Mouse (Mus musculus): ENCODE data around the gene Axin2. TPM values are rescaled to one million over a fixed set of nuclear protein-coding genes. Genes with fewer than 3 reads are reported as not detected.

Gene Axin2
- polyA plus RNA-seq, 1 experiment, result not detected

DNA sequence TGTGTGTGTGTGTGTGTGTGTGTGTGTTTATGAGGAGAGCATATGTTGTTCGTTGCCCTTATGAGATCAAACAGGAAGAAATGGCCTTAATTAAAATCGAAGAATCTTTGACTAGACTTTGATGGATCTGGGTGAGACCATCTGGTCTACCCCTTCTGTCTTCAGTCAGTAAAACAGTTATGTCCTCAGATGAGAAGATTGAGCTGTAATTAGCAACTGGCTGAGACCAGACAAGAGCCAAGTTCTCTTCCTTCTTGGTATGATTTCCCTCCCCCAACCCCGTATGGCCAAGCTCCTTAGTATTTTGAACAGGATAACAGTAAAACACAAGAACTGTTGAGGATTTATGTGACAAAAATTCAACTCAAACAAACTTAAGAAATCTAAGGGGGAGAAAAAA is 67.1 kb downstream of the Axin2 start:
- peaks cover 2% of the 10 kb centered on the region; the same call in 1 of the 2 replicates for H3K4me1 ChIP-seq (ENCODE audit: control insufficient read depth, insufficient read depth, low read length)

DNA sequence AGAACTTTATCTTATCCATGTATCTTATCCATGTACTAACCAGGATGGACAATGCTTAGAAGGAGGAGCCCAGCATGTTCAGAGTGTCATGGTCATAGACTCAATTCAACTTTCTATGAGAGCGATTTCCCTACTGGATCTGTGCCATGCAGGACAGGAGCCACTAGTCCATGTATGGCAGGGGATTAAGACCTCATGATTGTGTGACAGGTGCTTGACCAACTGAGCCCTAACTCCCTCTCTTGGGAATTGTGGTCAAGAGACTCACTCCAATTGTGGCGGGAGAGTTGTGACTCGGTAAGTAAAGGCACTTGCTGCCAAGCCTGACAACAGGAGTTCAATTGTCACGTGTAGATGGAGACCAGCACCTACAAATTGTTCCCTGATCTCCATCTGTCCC is 67.6 kb downstream of the Axin2 start:
- TF ChIP-seq POLR2A (IDR thresholded peaks at IDR 0.05; ENCODE audit: insufficient read depth, low read depth, low read length) (no peak), CTCF (IDR thresholded peaks at IDR 0.05; ENCODE audit: insufficient read depth, low read depth, low read length) (no peak)
- WGBS, result 93% methylated on average over 4 of the region's 4 CpGs

More for the DNA sequence above, 67.1 kb downstream of the Axin2 start:
- no peak overlapping the region for H3K4me3 ChIP-seq (ENCODE audit: insufficient read depth, low read depth, low read length)
- H3K27ac ChIP-seq (ENCODE audit: insufficient read depth, low read depth, low read length), result no peak overlapping the region
- WGBS, result 74% methylated on average over 3 of the region's 3 CpGs
- TF ChIP-seq CTCF (IDR thresholded peaks at IDR 0.05; ENCODE audit: insufficient read depth, low read depth, low read length), result no peak
- no peak for TF ChIP-seq POLR2A (IDR thresholded peaks at IDR 0.05; ENCODE audit: insufficient read depth, low read depth, low read length)

DNA sequence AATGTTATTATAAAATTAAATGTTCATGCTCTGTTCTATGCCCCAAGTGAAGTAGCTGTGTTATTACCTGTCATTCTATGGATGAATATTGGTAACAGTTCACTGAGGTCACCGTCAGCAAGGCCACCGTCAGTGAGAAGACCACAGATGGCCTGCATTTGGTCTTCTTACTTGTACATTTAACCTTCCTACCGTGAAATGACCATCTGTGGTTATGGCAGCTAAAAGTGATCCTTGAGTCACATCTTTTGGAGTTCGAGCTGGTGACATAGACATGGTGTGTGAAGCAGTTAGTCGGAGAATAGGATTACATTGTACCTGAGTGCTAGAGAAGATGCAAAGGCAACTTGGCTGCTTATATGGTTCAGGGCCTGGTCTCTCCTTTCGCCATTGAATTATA is 68.1 kb downstream of the Axin2 start:
- WGBS, result 98% methylated on average over 6 of the region's 6 CpGs
- no peak overlapping the region for H3K27ac ChIP-seq (ENCODE audit: insufficient read depth, low read depth, low read length)
- no peak overlapping the region for H3K4me3 ChIP-seq (ENCODE audit: insufficient read depth, low read depth, low read length)
- TF ChIP-seq CTCF (IDR thresholded peaks at IDR 0.05; ENCODE audit: insufficient read depth, low read depth, low read length), result no peak
- no peak for TF ChIP-seq POLR2A (IDR thresholded peaks at IDR 0.05; ENCODE audit: insufficient read depth, low read depth, low read length)
- H3K4me1 ChIP-seq (ENCODE audit: control insufficient read depth, insufficient read depth, low read length), result peaks cover 3% of the 10 kb centered on the region; the same call in 1 of the 2 replicates

More for the DNA sequence above, 67.6 kb downstream of the Axin2 start:
- Histone ChIP-seq H3K4me3 (ENCODE audit: insufficient read depth, low read depth, low read length) (no peak overlapping the region), H3K4me1 (ENCODE audit: control insufficient read depth, insufficient read depth, low read length) (peaks cover 3% of the 10 kb centered on the region; the same call in 1 of the 2 replicates), H3K27ac (ENCODE audit: insufficient read depth, low read depth, low read length) (no peak overlapping the region)

DNA sequence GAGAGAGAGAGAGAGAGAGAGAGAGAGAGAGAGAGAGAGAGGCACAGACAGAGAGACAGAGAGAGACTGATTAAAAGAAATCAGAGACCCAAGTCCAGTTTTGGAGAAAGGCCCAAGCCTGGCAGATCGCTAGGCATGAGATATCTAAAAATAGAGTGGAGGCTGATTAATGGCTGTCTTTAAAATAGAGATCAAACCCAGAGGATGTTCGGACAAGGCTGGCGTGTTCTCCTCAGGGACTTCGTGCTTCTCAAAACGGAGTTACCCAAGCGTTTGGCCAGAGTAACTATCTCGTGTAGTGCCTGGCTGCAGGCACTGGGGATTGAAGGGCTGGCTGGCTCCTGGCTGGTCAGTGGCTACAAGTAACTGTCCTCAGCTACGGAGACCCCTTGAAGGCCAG is 69.8 kb downstream of the Axin2 start:
- H3K4me3 ChIP-seq (ENCODE audit: insufficient read depth, low read depth, low read length), result no peak overlapping the region
- 76% methylated on average over 8 of the region's 8 CpGs for WGBS
- H3K4me1 ChIP-seq (ENCODE audit: control insufficient read depth, insufficient read depth, low read length), result peaks cover 3% of the 10 kb centered on the region; the same call in 1 of the 2 replicates
- no peak overlapping the region for H3K27ac ChIP-seq (ENCODE audit: insufficient read depth, low read depth, low read length)
- TF ChIP-seq CTCF (IDR thresholded peaks at IDR 0.05; ENCODE audit: insufficient read depth, low read depth, low read length) (no peak), POLR2A (IDR thresholded peaks at IDR 0.05; ENCODE audit: insufficient read depth, low read depth, low read length) (no peak)

DNA sequence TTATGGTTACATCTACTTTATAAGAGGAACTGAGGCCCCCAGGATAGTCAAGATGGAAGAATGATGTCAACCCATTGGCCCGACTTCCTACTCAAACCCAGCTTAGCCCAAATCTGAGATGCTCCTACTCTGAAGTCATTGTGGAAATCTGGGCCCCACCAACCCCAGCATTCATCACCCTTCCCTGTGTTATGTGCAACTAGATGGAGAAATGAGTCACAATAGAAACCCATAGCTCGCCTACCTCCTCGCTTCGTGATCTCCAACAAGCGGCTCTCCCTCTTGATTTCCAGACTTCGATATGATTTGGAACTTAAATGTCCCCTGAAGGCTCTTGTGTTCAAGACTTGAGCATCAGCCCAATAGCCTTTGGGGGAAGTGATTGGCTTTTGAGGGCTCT is 73.3 kb downstream of the Axin2 start:
- TF ChIP-seq CTCF (IDR thresholded peaks at IDR 0.05; ENCODE audit: insufficient read depth, low read depth, low read length), result no peak
- no peak for TF ChIP-seq POLR2A (IDR thresholded peaks at IDR 0.05; ENCODE audit: insufficient read depth, low read depth, low read length)

DNA sequence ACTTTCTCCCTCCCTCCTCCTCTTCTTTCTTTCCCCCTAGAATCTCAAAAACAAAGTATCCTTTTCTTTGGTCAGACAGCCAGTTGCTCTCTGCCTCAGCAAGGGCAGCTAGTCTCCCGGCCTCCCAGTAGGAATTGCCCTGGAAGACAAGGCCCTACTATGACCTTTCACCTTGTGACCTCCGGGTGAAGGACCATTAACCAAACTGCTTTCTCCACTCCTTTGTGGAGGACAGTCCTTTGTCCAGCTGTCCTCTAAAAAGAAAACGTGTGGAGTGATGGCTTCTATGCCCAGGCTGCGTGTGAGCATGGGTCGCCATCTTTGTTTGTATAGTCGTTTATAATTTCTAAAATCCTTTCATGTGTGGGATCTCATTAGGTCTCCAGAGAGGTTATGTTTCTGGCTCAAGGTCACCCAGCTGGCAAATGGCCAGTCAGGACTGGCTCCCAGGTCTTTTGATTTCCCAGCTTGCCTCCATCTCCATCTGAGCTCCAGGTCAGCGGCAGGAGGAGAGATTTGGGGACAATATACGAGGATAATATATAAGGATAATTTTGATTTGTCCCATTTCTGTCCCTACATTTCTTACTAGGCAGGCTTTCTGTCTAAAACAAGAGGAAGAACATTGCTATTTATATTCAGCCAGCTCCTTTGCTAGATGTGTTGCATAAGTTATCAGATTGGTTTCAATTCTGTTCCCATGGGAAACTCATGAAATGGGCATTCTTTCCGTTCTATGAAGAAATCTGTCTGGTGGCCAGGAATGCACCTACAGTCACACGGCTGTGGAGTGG is 75.2 kb downstream of the Axin2 start:
- no peak for TF ChIP-seq POLR2A (IDR thresholded peaks at IDR 0.05; ENCODE audit: insufficient read depth, low read depth, low read length)
- 65% methylated on average over 10 of the region's 10 CpGs for WGBS
- Histone ChIP-seq H3K27ac (ENCODE audit: insufficient read depth, low read depth, low read length) (no peak overlapping the region), H3K4me3 (ENCODE audit: insufficient read depth, low read depth, low read length) (no peak overlapping the region), H3K4me1 (ENCODE audit: control insufficient read depth, insufficient read depth, low read length) (peaks cover 3% of the 10 kb centered on the region; the same call in 1 of the 2 replicates)

More for the DNA sequence above, 73.3 kb downstream of the Axin2 start:
- WGBS, result 98% methylated on average over 6 of the region's 6 CpGs
- H3K4me1 ChIP-seq (ENCODE audit: control insufficient read depth, insufficient read depth, low read length), result peaks cover 3% of the 10 kb centered on the region; the same call in 1 of the 2 replicates
- no peak overlapping the region for H3K27ac ChIP-seq (ENCODE audit: insufficient read depth, low read depth, low read length)
- H3K4me3 ChIP-seq (ENCODE audit: insufficient read depth, low read depth, low read length), result no peak overlapping the region

DNA sequence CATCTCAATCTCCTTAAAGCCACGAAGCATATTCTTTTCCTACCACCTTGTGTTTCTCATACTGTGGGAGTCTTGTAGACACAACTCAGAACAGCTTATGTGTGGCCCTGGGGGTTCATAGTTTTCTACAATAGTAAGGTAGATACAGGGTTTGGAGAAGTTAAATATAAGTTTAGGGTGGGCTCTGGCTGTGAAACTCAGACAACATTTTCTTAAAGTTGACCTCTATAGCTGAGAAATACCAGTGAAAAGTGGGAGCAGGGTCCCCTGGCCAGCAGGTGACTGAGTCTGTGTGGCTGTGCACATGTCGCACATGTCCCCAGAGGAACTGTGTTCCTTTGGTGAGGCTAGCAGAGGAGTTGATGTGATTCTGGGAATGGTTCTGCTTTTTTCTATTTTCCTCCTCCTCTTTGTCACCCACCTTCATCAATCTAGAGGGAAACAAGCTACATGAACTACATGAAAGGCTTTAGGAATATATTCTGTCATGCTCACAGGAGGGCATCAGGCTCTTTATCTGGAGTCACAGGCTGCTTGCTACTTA is 75.9 kb downstream of the Axin2 start:
- peaks cover 3% of the 10 kb centered on the region; the same call in 1 of the 2 replicates for H3K4me1 ChIP-seq (ENCODE audit: control insufficient read depth, insufficient read depth, low read length)
- no peak overlapping the region for H3K27ac ChIP-seq (ENCODE audit: insufficient read depth, low read depth, low read length)
- no peak overlapping the region for H3K4me3 ChIP-seq (ENCODE audit: insufficient read depth, low read depth, low read length)
- TF ChIP-seq POLR2A (IDR thresholded peaks at IDR 0.05; ENCODE audit: insufficient read depth, low read depth, low read length), result no peak
- no peak for TF ChIP-seq CTCF (IDR thresholded peaks at IDR 0.05; ENCODE audit: insufficient read depth, low read depth, low read length)
- 89% methylated on average over 2 of the region's 2 CpGs for WGBS

DNA sequence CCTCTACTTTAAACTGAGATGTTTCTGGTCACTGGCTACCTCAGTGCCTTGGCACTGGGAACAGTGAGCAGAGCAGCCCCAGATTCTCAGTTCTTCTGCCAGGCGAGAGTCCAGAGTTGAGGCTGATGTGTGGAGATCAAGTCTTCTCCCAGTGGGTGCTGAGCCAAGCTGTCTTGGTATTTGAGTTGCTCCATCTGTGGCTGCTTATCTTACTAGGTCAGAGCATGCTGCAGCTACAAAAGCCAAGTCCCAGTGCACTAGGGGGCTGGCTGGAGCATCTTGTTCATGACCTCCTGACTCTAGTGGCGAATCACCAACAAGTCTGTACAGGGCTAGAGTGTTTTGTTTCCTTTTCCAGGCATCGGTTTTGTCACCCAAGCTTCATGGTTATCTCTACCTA is 77.7 kb downstream of the Axin2 start:
- no peak overlapping the region for H3K27ac ChIP-seq (ENCODE audit: insufficient read depth, low read depth, low read length)
- H3K4me3 ChIP-seq (ENCODE audit: insufficient read depth, low read depth, low read length), result no peak overlapping the region
- no peaks in the 10 kb centered on the region for H3K4me1 ChIP-seq (ENCODE audit: control insufficient read depth, insufficient read depth, low read length)
- 96% methylated on average over 3 of the region's 3 CpGs for WGBS
- TF ChIP-seq CTCF (IDR thresholded peaks at IDR 0.05; ENCODE audit: insufficient read depth, low read depth, low read length) (no peak), POLR2A (IDR thresholded peaks at IDR 0.05; ENCODE audit: insufficient read depth, low read depth, low read length) (no peak)

Other genes with a start within 250 kb of the Axin2 start
- gene E030025P04Rik, start 224.0 kb downstream of the Axin2 start, polyA plus RNA-seq (2012; ENCODE audit: insufficient read depth, insufficient read length, low replicate concordance, missing spikeins), result not detected in 2 replicates

Measured in olfactory bulb, adult 2 months (tissue).